Mouse (Mus musculus): ENCODE results near the gene Mei1.
"Not testable (repeated sequence)": the region's sequence is repeated elsewhere in the genome, so short reads cannot be mapped to it uniquely, and the experiment has no call there.

Gene Mei1

GRCm38 (mm10) chr15:82086131-82086530 is 16.3 kb downstream of the Mei1 start:
- no peak for DNase-seq

GRCm38 (mm10) chr15:82087266-82087665 is 17.5 kb downstream of the Mei1 start:
- DNase-seq: no peak

- DNase-seq: no peak
Observed at GRCm38 (mm10) chr15:82091061-82091460, 21.3 kb downstream of the Mei1 start.

GRCm38 (mm10) chr15:82106953-82107555 is 37.3 kb downstream of the Mei1 start:
- peak; percentile 37 for DNase-seq

- DNase-seq: no peak
Observed at GRCm38 (mm10) chr15:82120544-82120943, 50.7 kb downstream of the Mei1 start.

- not testable (repeated sequence) for DNase-seq
Observed at GRCm38 (mm10) chr15:82126690-82127089, 56.9 kb downstream of the Mei1 start.

- DNase-seq: peak; percentile 97
Observed at GRCm38 (mm10) chr15:82127426-82128374, 57.9 kb downstream of the Mei1 start, which contains the start of gene Ccdc134. TSS of gene Ccdc134 (plus strand) at chr15:82127922.

GRCm38 (mm10) chr15:82128398-82128797 is 58.6 kb downstream of the Mei1 start:
- peak; percentile 36 for DNase-seq

GRCm38 (mm10) chr15:82130599-82130998 is 60.8 kb downstream of the Mei1 start:
- no peak for DNase-seq

- peak; percentile 71 for DNase-seq
Observed at GRCm38 (mm10) chr15:82135372-82135771, 65.6 kb downstream of the Mei1 start.

- peak; percentile 74 for DNase-seq
Observed at GRCm38 (mm10) chr15:82138565-82138964, 68.8 kb downstream of the Mei1 start.

GRCm38 (mm10) chr15:82139196-82139595 is 69.4 kb downstream of the Mei1 start:
- DNase-seq: peak; percentile 48

- peak; percentile 84 for DNase-seq
Observed at GRCm38 (mm10) chr15:82140355-82140754, 70.6 kb downstream of the Mei1 start.

- no peak for DNase-seq
Observed at GRCm38 (mm10) chr15:82144157-82144556, 74.4 kb downstream of the Mei1 start.

GRCm38 (mm10) chr15:82145408-82145807 is 75.6 kb downstream of the Mei1 start:
- no peak for DNase-seq

- no peak for DNase-seq
Observed at GRCm38 (mm10) chr15:82145851-82146769, 76.3 kb downstream of the Mei1 start.

GRCm38 (mm10) chr15:82146770-82147610 is 77.2 kb downstream of the Mei1 start, which contains the start of gene Srebf2:
TSS of gene Srebf2 (plus strand) at chr15:82147181.
- DNase-seq: peak; percentile 98

GRCm38 (mm10) chr15:82147611-82148111 is 77.9 kb downstream of the Mei1 start:
- DNase-seq: peak; percentile 59

GRCm38 (mm10) chr15:82148510-82148911 is 78.7 kb downstream of the Mei1 start:
- no peak for DNase-seq

- no peak for DNase-seq
Observed at GRCm38 (mm10) chr15:82150042-82150441, 80.2 kb downstream of the Mei1 start.

- no peak for DNase-seq
Observed at GRCm38 (mm10) chr15:82151176-82151575, 81.4 kb downstream of the Mei1 start.

- no peak for DNase-seq
Observed at GRCm38 (mm10) chr15:82152022-82152421, 82.2 kb downstream of the Mei1 start.

Measured in thymus, postnatal 14 days (tissue).